ENCODE assay signal across 12 mouse cellular contexts in genomic region chr9:106457920-106458319, GRCm38 (mm10). TPM values are rescaled to one million over a fixed set of nuclear protein-coding genes. Genes with fewer than 3 reads are reported as not detected.
DNase-seq lines count a peak whose midpoint lies in the region; ATAC-seq and TF ChIP-seq lines count a peak whose summit lies in the region.
"Had no signal": no experiment of that assay in that cellular context is flagged by ENCODE, and none has a peak within 500 bp of the region (broad histone marks: within the 10 kb centered on the region; RNA-seq: fewer than 3 reads in every experiment).

No protein-coding gene starts in this region.

- H3K27ac ChIP-seq in cerebellum, adult 2 months (ENCODE audit: insufficient read depth, low read length) = 0 out of 2 replicates have a peak overlapping the region, but pooled peaks have one; percentile 29
- H3K27ac ChIP-seq in forebrain, embryonic 11.5 days (ENCODE audit: low read depth, low read length) = peak overlapping the region; percentile 31; the same call in 1 of the 2 replicates
- peak overlapping the region; percentile 97 for H3K27ac ChIP-seq in midbrain, embryonic 13.5 days
- H3K27ac ChIP-seq: liver, embryonic 13.5 days had no signal

- DNase-seq in cerebellum, adult 2 months = peak; percentile 54 to 56
- DNase-seq in forebrain, embryonic 11.5 days (ENCODE audit: low spot score) = no peak
- DNase-seq in heart, postnatal 10 days = peak; percentile 63 to 67
- DNase-seq in liver = no peak
- DNase-seq in thymus, postnatal 36 days = no peak
- DNase-seq in spleen, adult 12 weeks (ENCODE audit: low spot score) = no peak
- DNase-seq: adrenal gland, postnatal 25 days; liver, embryonic 13.5 days had no signal

- peaks cover 42% of the 10 kb centered on the region for H3K4me1 ChIP-seq in cerebellum, adult 2 months (ENCODE audit: control insufficient read depth, insufficient read depth, low read length)
- peaks cover 36% of the 10 kb centered on the region for H3K4me1 ChIP-seq in forebrain, embryonic 11.5 days (replicated peaks; ENCODE audit: control insufficient read depth, insufficient read depth, low read length)
- peaks cover 69% of the 10 kb centered on the region for H3K4me1 ChIP-seq in midbrain, embryonic 13.5 days (replicated peaks)

- no peaks in the 10 kb centered on the region for H3K9me3 ChIP-seq in forebrain, embryonic 11.5 days (ENCODE audit: control insufficient read depth, low read length)
- H3K9me3 ChIP-seq in midbrain, embryonic 13.5 days = no peaks in the 10 kb centered on the region
- H3K9me3 ChIP-seq: liver, embryonic 13.5 days had no signal

- peak overlapping the region; percentile 73 for H3K4me2 ChIP-seq in forebrain, embryonic 11.5 days (ENCODE audit: low read depth, low read length, severe bottlenecking)
- H3K4me2 ChIP-seq in midbrain, embryonic 13.5 days (replicated peaks) = peak overlapping the region; percentile 98
- H3K4me2 ChIP-seq: liver, embryonic 13.5 days had no signal

- no peak for TF ChIP-seq CTCF in cerebellum, adult 2 months (IDR thresholded peaks at IDR 0.05; ENCODE audit: borderline replicate concordance, insufficient read depth, low read depth, low read length)

- peaks cover 12% of the 10 kb centered on the region for H3K36me3 ChIP-seq in forebrain, embryonic 11.5 days (ENCODE audit: control insufficient read depth, insufficient read depth, low read length)
- H3K36me3 ChIP-seq in midbrain, embryonic 13.5 days = peaks cover 30% of the 10 kb centered on the region

- peak overlapping the region; percentile 98 for H3K9ac ChIP-seq in forebrain, embryonic 11.5 days (ENCODE audit: low read length)
- peak overlapping the region; percentile 96 for H3K9ac ChIP-seq in midbrain, embryonic 13.5 days (replicated peaks)
- H3K9ac ChIP-seq: liver, embryonic 13.5 days had no signal

- H3K27me3 ChIP-seq in cerebellum, adult 2 months (ENCODE audit: control insufficient read depth, insufficient read depth, low read length) = no peaks in the 10 kb centered on the region
- no peaks in the 10 kb centered on the region for H3K27me3 ChIP-seq in forebrain, embryonic 11.5 days (ENCODE audit: control insufficient read depth, insufficient read depth, low read length)
- H3K27me3 ChIP-seq in midbrain, embryonic 13.5 days = no peaks in the 10 kb centered on the region

- TF ChIP-seq POLR2A in cerebellum, adult 2 months (IDR thresholded peaks at IDR 0.05; ENCODE audit: borderline replicate concordance, insufficient read depth, low read length) = no peak

- WGBS in cerebellum, adult 2 months = 27% methylated on average over 5 of the region's 5 CpGs
- 64% methylated on average over 5 of the region's 5 CpGs for WGBS in forebrain, embryonic 11.5 days
- 61% methylated on average over 5 of the region's 5 CpGs for WGBS in midbrain, embryonic 13.5 days

- H3K4me3 ChIP-seq in cerebellum, adult 2 months (replicated peaks; ENCODE audit: insufficient read depth, low read depth, low read length) = no peak overlapping the region
- no peak overlapping the region for H3K4me3 ChIP-seq in forebrain, embryonic 11.5 days (ENCODE audit: low read depth, low read length)
- peak overlapping the region; percentile 86 for H3K4me3 ChIP-seq in midbrain, embryonic 13.5 days (replicated peaks)
- H3K4me3 ChIP-seq: liver, embryonic 13.5 days had no signal

- no peak for ATAC-seq in cerebellum, adult (ENCODE audit: insufficient number of reproducible peaks, low FRiP score, low TSS enrichment)
- ATAC-seq in forebrain, embryonic 11.5 days (replicated peaks; ENCODE audit: low FRiP score) = no peak
- ATAC-seq in midbrain, embryonic 13.5 days = no peak
- ATAC-seq: intestine, postnatal 0 days had no signal

- intact Hi-C loops in heart, postnatal 10 days (cut with DNase I) = no loop called here

RNA-seq across cellular contexts. Expression of gene Pcbp4, which starts 4.8 kb away (rescaled TPM):
- 515 and 572 TPM in 2 replicates for polyA plus RNA-seq in cerebellum, adult 2 months (2012; rRNA removed)
- 300 and 309 TPM in 2 replicates for polyA plus RNA-seq in forebrain, embryonic 11.5 days (2014; fragmentation: Nextera tagmentation; extraction: Ambion mirVana)
- total RNA-seq in heart, postnatal 10 days (2021) = 10 to 100 TPM; 77.4 to 89.6 TPM
- 280 and 309 TPM in 2 replicates for polyA plus RNA-seq in midbrain, embryonic 13.5 days (2015; fragmentation: Nextera tagmentation; extraction: Ambion mirVana)

RNA-seq across cellular contexts. Expression of gene Gpr62, which starts 7.8 kb away (rescaled TPM):
- polyA plus RNA-seq in cerebellum, adult 2 months (2012; rRNA removed) = 27.9 and 30.7 TPM in 2 replicates
- 0.19 and 0.71 TPM in 2 replicates for polyA plus RNA-seq in forebrain, embryonic 11.5 days (2014; fragmentation: Nextera tagmentation; extraction: Ambion mirVana)
- under 1 TPM in 1 of 2 experiments, not detected in 1; 0.12 TPM for total RNA-seq in heart, postnatal 10 days (2021)
- polyA plus RNA-seq in midbrain, embryonic 13.5 days (2015; fragmentation: Nextera tagmentation; extraction: Ambion mirVana) = 0.63 and 0.75 TPM in 2 replicates
- total RNA-seq: common myeloid progenitor, adult 5-6 weeks had no signal
- polyA plus RNA-seq: liver, embryonic 13.5 days had no signal

RNA-seq across cellular contexts. Expression of gene Abhd14a, which starts 10.4 kb away (rescaled TPM):
- polyA plus RNA-seq in cerebellum, adult 2 months (2012; rRNA removed) = 49.7 and 51.5 TPM in 2 replicates
- 38.3 and 41.0 TPM in 2 replicates for polyA plus RNA-seq in forebrain, embryonic 11.5 days (2014; fragmentation: Nextera tagmentation; extraction: Ambion mirVana)
- total RNA-seq in heart, postnatal 10 days (2021) = 10 to 100 TPM; 20.0 to 22.4 TPM
- polyA plus RNA-seq in midbrain, embryonic 13.5 days (2015; fragmentation: Nextera tagmentation; extraction: Ambion mirVana) = 40.2 and 43.0 TPM in 2 replicates

RNA-seq across cellular contexts. Expression of gene Abhd14b, which starts 10.7 kb away (rescaled TPM):
- polyA plus RNA-seq in cerebellum, adult 2 months (2012; rRNA removed) = 59.7 and 68.5 TPM in 2 replicates
- 4.6 and 4.7 TPM in 2 replicates for polyA plus RNA-seq in forebrain, embryonic 11.5 days (2014; fragmentation: Nextera tagmentation; extraction: Ambion mirVana)
- total RNA-seq in heart, postnatal 10 days (2021) = 1 to 10 TPM; 4.6 to 6.2 TPM
- 5.8 and 6.0 TPM in 2 replicates for polyA plus RNA-seq in midbrain, embryonic 13.5 days (2015; fragmentation: Nextera tagmentation; extraction: Ambion mirVana)

RNA-seq across cellular contexts. Expression of gene Rrp9, which starts 17.8 kb away (rescaled TPM):
- polyA plus RNA-seq in cerebellum, adult 2 months (2012; rRNA removed) = 42.5 and 43.7 TPM in 2 replicates
- polyA plus RNA-seq in forebrain, embryonic 11.5 days (2014; fragmentation: Nextera tagmentation; extraction: Ambion mirVana) = 56.5 and 63.7 TPM in 2 replicates
- total RNA-seq in heart, postnatal 10 days (2021) = 10 to 100 TPM; 18.8 to 19.1 TPM
- polyA plus RNA-seq in midbrain, embryonic 13.5 days (2015; fragmentation: Nextera tagmentation; extraction: Ambion mirVana) = 46.2 and 47.8 TPM in 2 replicates

Comparison
In these comparisons a context has a peak if more than half of its experiments do, and no peak if none do; other contexts are left out.
1. DNase-seq: peak in cerebellum, adult 2 months (2 of 2) and heart, postnatal 10 days (2 of 2); none in forebrain, embryonic 11.5 days (single experiment), liver (single experiment), thymus, postnatal 36 days (0 of 2) and spleen, adult 12 weeks (single experiment).
2. H3K27ac ChIP-seq: peak in every context shown above with its lines; median percentile 97 in midbrain, embryonic 13.5 days; 31 in forebrain, embryonic 11.5 days; 29 in cerebellum, adult 2 months.
3. RNA of gene Gpr62, which starts 7.8 kb away (polyA plus RNA-seq): 27.9 to 30.7 TPM in cerebellum, adult 2 months; 0.63 to 0.75 TPM in midbrain, embryonic 13.5 days and 0.19 to 0.71 TPM in forebrain, embryonic 11.5 days; every median in the first group is over 10 times any median in the second.